Mouse (Mus musculus): Measurements from ENCODE around the gene Cenpp.

GRCm38 (mm10) chr13:49629076-49629475, 23.5 kb downstream of the Cenpp start:
- no peak for TF ChIP-seq CTCF (IDR thresholded peaks at IDR 0.05; ENCODE audit: low read depth, low read length)
- no peak for TF ChIP-seq POLR2A (IDR thresholded peaks at IDR 0.05; ENCODE audit: insufficient read depth, low read length)
